Mouse (Mus musculus): ENCODE results near the gene Bcorl1.

Gene Bcorl1

GRCm38 (mm10) chrX:48449646-48450045 is 108.5 kb downstream of the Bcorl1 start:
- DNase-seq: no peak

GRCm38 (mm10) chrX:48452231-48452890 is 111.2 kb downstream of the Bcorl1 start:
- DNase-seq: peak; percentile 28 to 48

GRCm38 (mm10) chrX:48452931-48453673 is 111.9 kb downstream of the Bcorl1 start:
- peak in 1 of 2 experiments; percentile 23 for DNase-seq

- DNase-seq: peak; percentile 81 to 84
Observed at GRCm38 (mm10) chrX:48453736-48454494, 112.8 kb downstream of the Bcorl1 start.

- no peak for DNase-seq
Observed at GRCm38 (mm10) chrX:48454495-48454878, 113.3 kb downstream of the Bcorl1 start.

- no peak for DNase-seq
Observed at GRCm38 (mm10) chrX:48455018-48455417, 113.9 kb downstream of the Bcorl1 start.

- no peak for DNase-seq
Observed at GRCm38 (mm10) chrX:48456956-48457355, 115.8 kb downstream of the Bcorl1 start.

Data from lung, adult 18-20 months (tissue).